Mouse (Mus musculus): ENCODE results near the gene Pcx. TPM values are rescaled to one million over a fixed set of nuclear protein-coding genes. Genes with fewer than 3 reads are reported as not detected.
"Not testable (repeated sequence)": the region's sequence is repeated elsewhere in the genome, so short reads cannot be mapped to it uniquely, and the experiment has no call there.

Pcx gene
- total RNA-seq, 2 experiments from 2014 or later = 0.95 to 6.1 TPM

- ATAC-seq (replicated peaks; ENCODE audit: poor library complexity, severe bottlenecking) = no peak
These were observed 63.0 kb downstream of the Pcx start for GRCm38 (mm10) chr19:4573241-4573640.

- ATAC-seq (replicated peaks; ENCODE audit: poor library complexity, severe bottlenecking) = no peak
These were observed 68.5 kb downstream of the Pcx start for GRCm38 (mm10) chr19:4578799-4579198.

GRCm38 (mm10) chr19:4579296-4579695 is 69.0 kb downstream of the Pcx start:
- no peak for ATAC-seq (replicated peaks; ENCODE audit: poor library complexity, severe bottlenecking)

- no peak for ATAC-seq (replicated peaks; ENCODE audit: poor library complexity, severe bottlenecking)
These were observed 73.6 kb downstream of the Pcx start for GRCm38 (mm10) chr19:4583856-4584255.

GRCm38 (mm10) chr19:4586783-4587182 is 76.5 kb downstream of the Pcx start:
- ATAC-seq (replicated peaks; ENCODE audit: poor library complexity, severe bottlenecking) = not testable (repeated sequence)

GRCm38 (mm10) chr19:4587426-4587825 is 77.2 kb downstream of the Pcx start:
- no peak for ATAC-seq (replicated peaks; ENCODE audit: poor library complexity, severe bottlenecking)

- ATAC-seq (replicated peaks; ENCODE audit: poor library complexity, severe bottlenecking) = no peak
These were observed 78.2 kb downstream of the Pcx start for GRCm38 (mm10) chr19:4588430-4588829.

- ATAC-seq (replicated peaks; ENCODE audit: poor library complexity, severe bottlenecking) = no peak
These were observed 78.8 kb downstream of the Pcx start for GRCm38 (mm10) chr19:4589081-4589480.

GRCm38 (mm10) chr19:4590025-4590424 is 79.8 kb downstream of the Pcx start:
- ATAC-seq (replicated peaks; ENCODE audit: poor library complexity, severe bottlenecking) = no peak

GRCm38 (mm10) chr19:4593792-4594522 is 83.7 kb downstream of the Pcx start:
- no peak for ATAC-seq (replicated peaks; ENCODE audit: poor library complexity, severe bottlenecking)

GRCm38 (mm10) chr19:4596071-4596470 is 85.8 kb downstream of the Pcx start:
- ATAC-seq (replicated peaks; ENCODE audit: poor library complexity, severe bottlenecking) = no peak

- ATAC-seq (replicated peaks; ENCODE audit: poor library complexity, severe bottlenecking) = no peak
These were observed 92.2 kb downstream of the Pcx start for GRCm38 (mm10) chr19:4602459-4602858.

- peak; percentile 89 for ATAC-seq (replicated peaks; ENCODE audit: poor library complexity, severe bottlenecking)
These were observed 93.8 kb downstream of the Pcx start for GRCm38 (mm10) chr19:4603801-4604723.

- ATAC-seq (replicated peaks; ENCODE audit: poor library complexity, severe bottlenecking) = no peak
These were observed 95.4 kb downstream of the Pcx start for GRCm38 (mm10) chr19:4605654-4606053.

- no peak for ATAC-seq (replicated peaks; ENCODE audit: poor library complexity, severe bottlenecking)
These were observed 97.1 kb downstream of the Pcx start for GRCm38 (mm10) chr19:4607406-4607805.

GRCm38 (mm10) chr19:4608511-4608910 is 98.2 kb downstream of the Pcx start:
- no peak for ATAC-seq (replicated peaks; ENCODE audit: poor library complexity, severe bottlenecking)

- no peak for ATAC-seq (replicated peaks; ENCODE audit: poor library complexity, severe bottlenecking)
These were observed 99.8 kb downstream of the Pcx start for GRCm38 (mm10) chr19:4610109-4610508.

GRCm38 (mm10) chr19:4612181-4612961 is 102.1 kb downstream of the Pcx start:
- ATAC-seq (replicated peaks; ENCODE audit: poor library complexity, severe bottlenecking) = no peak

GRCm38 (mm10) chr19:4613464-4614304 is 103.4 kb downstream of the Pcx start:
- no peak for ATAC-seq (replicated peaks; ENCODE audit: poor library complexity, severe bottlenecking)
